16 mouse cellular contexts compared by ENCODE assay signal in genomic region chr13:78184786-78185466, GRCm38 (mm10). TPM values are rescaled to one million over a fixed set of nuclear protein-coding genes. Genes with fewer than 3 reads are reported as not detected.
DNase-seq lines count a peak whose midpoint lies in the region; ATAC-seq lines count a peak whose summit lies in the region.
"Had no signal": no experiment of that assay in that cellular context is flagged by ENCODE, and none has a peak within 500 bp of the region (broad histone marks: within the 10 kb centered on the region; RNA-seq: fewer than 3 reads in every experiment).

No protein-coding gene starts in this region.

- WGBS in embryonic facial prominence, embryonic 14.5 days = 13% methylated on average over 14 of the region's 14 CpGs
- 6% methylated on average over 14 of the region's 14 CpGs for WGBS in forebrain, embryonic 13.5 days
- WGBS in hindbrain, embryonic 16.5 days = 17% methylated on average over 14 of the region's 14 CpGs
- WGBS in neural tube, embryonic 12.5 days = 7% methylated on average over 14 of the region's 14 CpGs

- peaks cover 88% of the 10 kb centered on the region for H3K27me3 ChIP-seq in embryonic facial prominence, embryonic 14.5 days (replicated peaks; ENCODE audit: control insufficient read depth, insufficient read depth, low read length)
- peaks cover 67% of the 10 kb centered on the region for H3K27me3 ChIP-seq in forebrain, embryonic 13.5 days
- H3K27me3 ChIP-seq in hindbrain, embryonic 16.5 days (replicated peaks; ENCODE audit: control insufficient read depth, insufficient read depth, low read length) = no peaks in the 10 kb centered on the region
- 0 out of 2 replicates have a peak, but pooled peaks cover 8% of the 10 kb centered on the region for H3K27me3 ChIP-seq in neural tube, embryonic 12.5 days (replicated peaks)
- H3K27me3 ChIP-seq: CH12.LX had no signal

- H3K4me2 ChIP-seq in embryonic facial prominence, embryonic 14.5 days (ENCODE audit: low read depth, low read length) = peak overlapping the region; percentile 29
- peak overlapping the region; percentile 65 for H3K4me2 ChIP-seq in forebrain, embryonic 13.5 days
- peak overlapping the region; percentile 11 for H3K4me2 ChIP-seq in hindbrain, embryonic 16.5 days (ENCODE audit: low read length)
- H3K4me2 ChIP-seq in neural tube, embryonic 12.5 days (replicated peaks) = peak overlapping the region; percentile 80
- H3K4me2 ChIP-seq: limb, embryonic 12.5 days had no signal

- no peak overlapping the region for H3K4me3 ChIP-seq in embryonic facial prominence, embryonic 14.5 days (ENCODE audit: low read depth, low read length)
- H3K4me3 ChIP-seq in forebrain, embryonic 13.5 days = peak overlapping the region; percentile 23
- H3K4me3 ChIP-seq in hindbrain, embryonic 16.5 days (ENCODE audit: low read length) = no peak overlapping the region
- no peak overlapping the region for H3K4me3 ChIP-seq in neural tube, embryonic 12.5 days
- H3K4me3 ChIP-seq: limb, embryonic 12.5 days; megakaryocyte, embryonic 14.5 days had no signal

- intact Hi-C loops in heart, postnatal 25 days (cut with DNase I) = loop anchor here (5.0 kb wide), 2 partner anchors 318 to 1218 kb away; no protein-coding TSS in a partner anchor

- 0 out of 2 replicates have a peak, but pooled peaks cover 6% of the 10 kb centered on the region for H3K4me1 ChIP-seq in embryonic facial prominence, embryonic 14.5 days (ENCODE audit: control insufficient read depth, insufficient read depth, low read length)
- peaks cover 70% of the 10 kb centered on the region for H3K4me1 ChIP-seq in forebrain, embryonic 13.5 days
- H3K4me1 ChIP-seq in hindbrain, embryonic 16.5 days (ENCODE audit: control insufficient read depth, insufficient read depth, low read depth, low read length) = peaks cover 6% of the 10 kb centered on the region
- peaks cover 52% of the 10 kb centered on the region for H3K4me1 ChIP-seq in neural tube, embryonic 12.5 days

- H3K36me3 ChIP-seq in embryonic facial prominence, embryonic 14.5 days (ENCODE audit: control insufficient read depth, insufficient read depth, low read length) = no peaks in the 10 kb centered on the region
- H3K36me3 ChIP-seq in forebrain, embryonic 13.5 days (ENCODE audit: poor library complexity, severe bottlenecking) = peaks cover 31% of the 10 kb centered on the region
- H3K36me3 ChIP-seq in hindbrain, embryonic 16.5 days (ENCODE audit: control insufficient read depth, insufficient read depth, low read length) = no peaks in the 10 kb centered on the region
- H3K36me3 ChIP-seq in neural tube, embryonic 12.5 days = peaks cover 12% of the 10 kb centered on the region; the same call in 1 of the 2 replicates
- H3K36me3 ChIP-seq: limb, embryonic 12.5 days had no signal

- no peaks in the 10 kb centered on the region for H3K9me3 ChIP-seq in embryonic facial prominence, embryonic 14.5 days (ENCODE audit: control insufficient read depth, low read length)
- H3K9me3 ChIP-seq in forebrain, embryonic 13.5 days (replicated peaks) = no peaks in the 10 kb centered on the region
- H3K9me3 ChIP-seq in hindbrain, embryonic 16.5 days (ENCODE audit: control insufficient read depth, low read length) = no peaks in the 10 kb centered on the region
- no peaks in the 10 kb centered on the region for H3K9me3 ChIP-seq in neural tube, embryonic 12.5 days
- H3K9me3 ChIP-seq: limb, embryonic 12.5 days; megakaryocyte, embryonic 14.5 days had no signal

- ATAC-seq in embryonic facial prominence, embryonic 14.5 days (ENCODE audit: low read depth) = no peak
- no peak for ATAC-seq in forebrain, embryonic 13.5 days
- ATAC-seq in hindbrain, embryonic 16.5 days = no peak
- ATAC-seq in neural tube, embryonic 12.5 days (ENCODE audit: low FRiP score, low read depth) = no peak
- no peak for ATAC-seq in inflammation-experienced regulatory T-cells, adult 6 months
- ATAC-seq: Patski had no signal

- no peak for DNase-seq in embryonic facial prominence, embryonic 14.5 days (ENCODE audit: low spot score)
- no peak for DNase-seq in cerebellum, adult 9-10 months
- DNase-seq in heart, postnatal 25 days (ENCODE audit: low spot score) = no peak
- DNase-seq: heart, adult 18-20 months; heart, postnatal 4 days; lung, adult 2 months; right cerebral cortex, postnatal 14 days; thymus, postnatal 36 days had no signal

- peak overlapping the region; percentile 24; the same call in 1 of the 2 replicates for H3K27ac ChIP-seq in embryonic facial prominence, embryonic 14.5 days (replicated peaks; ENCODE audit: low read depth, low read length)
- H3K27ac ChIP-seq in forebrain, embryonic 13.5 days = peak overlapping the region; percentile 97
- H3K27ac ChIP-seq in hindbrain, embryonic 16.5 days (ENCODE audit: low read depth, low read length) = peak overlapping the region; percentile 59
- no peak overlapping the region for H3K27ac ChIP-seq in neural tube, embryonic 12.5 days
- H3K27ac ChIP-seq: limb, embryonic 12.5 days had no signal

- H3K9ac ChIP-seq in embryonic facial prominence, embryonic 14.5 days (ENCODE audit: low read depth, low read length) = no peak overlapping the region
- H3K9ac ChIP-seq in forebrain, embryonic 13.5 days = peak overlapping the region; percentile 77
- no peak overlapping the region for H3K9ac ChIP-seq in hindbrain, embryonic 16.5 days (ENCODE audit: low read depth, low read length)
- H3K9ac ChIP-seq in neural tube, embryonic 12.5 days = no peak overlapping the region
- H3K9ac ChIP-seq: limb, embryonic 12.5 days had no signal

RNA-seq across cellular contexts. Expression of gene Nr2f1, which starts 14.6 kb away (rescaled TPM):
- polyA plus RNA-seq in embryonic facial prominence, embryonic 14.5 days (2014; fragmentation: Nextera tagmentation; extraction: Ambion mirVana) = 17.9 and 19.4 TPM in 2 replicates
- 94.7 and 112 TPM in 2 replicates for polyA plus RNA-seq in forebrain, embryonic 13.5 days (2015; fragmentation: Nextera tagmentation; extraction: Ambion mirVana)
- 42.9 and 44.3 TPM in 2 replicates for polyA plus RNA-seq in hindbrain, embryonic 16.5 days (2015; fragmentation: Nextera tagmentation; extraction: Ambion mirVana)
- 48.4 and 56.4 TPM in 2 replicates for polyA plus RNA-seq in neural tube, embryonic 12.5 days (2016; fragmentation: Nextera tagmentation; extraction: Ambion mirVana)
- polyA plus RNA-seq in inflammation-experienced regulatory T-cells, adult 6 months (2017; shearing (Covaris generic)) = not detected
- 1 to 10 TPM; 2.3 to 2.9 TPM for total RNA-seq in heart, postnatal 25 days (2021)
- total RNA-seq: CH12.LX had no signal

Comparison
In these comparisons a context has a peak if more than half of its experiments do, and no peak if none do; other contexts are left out.
1. H3K4me2 ChIP-seq: peak in every context shown above with its lines; median percentile 80 in neural tube, embryonic 12.5 days; 65 in forebrain, embryonic 13.5 days; 29 in embryonic facial prominence, embryonic 14.5 days; 11 in hindbrain, embryonic 16.5 days.
2. RNA of gene Nr2f1, which starts 14.6 kb away (polyA plus RNA-seq): 94.7 to 112 TPM in forebrain, embryonic 13.5 days, 48.4 to 56.4 TPM in neural tube, embryonic 12.5 days, 42.9 to 44.3 TPM in hindbrain, embryonic 16.5 days and 17.9 to 19.4 TPM in embryonic facial prominence, embryonic 14.5 days; not detected in inflammation-experienced regulatory T-cells, adult 6 months; every median in the first group is over 10 times any median in the second.